18 mouse cellular contexts compared by ENCODE assay signal in the genomic region with DNA sequence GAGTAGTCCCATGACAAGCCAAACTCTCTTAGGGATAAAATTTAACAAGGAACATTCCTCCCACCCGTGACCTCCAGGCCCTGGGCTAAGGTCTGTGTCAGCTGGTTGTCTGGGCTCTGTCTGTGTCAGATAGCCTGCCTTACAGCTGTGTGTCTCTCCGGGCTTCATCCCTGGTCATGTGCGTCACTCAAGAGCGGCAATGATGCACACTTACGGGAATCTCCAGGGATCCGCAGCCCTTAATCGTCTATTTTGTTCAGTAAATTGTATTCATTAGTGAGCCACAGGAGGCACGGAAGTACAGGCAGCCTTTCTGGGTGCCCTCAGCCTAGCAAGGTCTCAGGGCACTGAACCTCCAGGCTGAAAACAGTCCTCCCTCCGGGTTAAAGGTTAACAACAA. TPM values are rescaled to one million over a fixed set of nuclear protein-coding genes. Genes with fewer than 3 reads are reported as not detected.
DNase-seq lines count a peak whose midpoint lies in the region; ATAC-seq lines count a peak whose summit lies in the region.
"Had no signal": no experiment of that assay in that cellular context is flagged by ENCODE, and none has a peak within 500 bp of the region (broad histone marks: within the 10 kb centered on the region; RNA-seq: fewer than 3 reads in every experiment).

No protein-coding gene starts in this region.

- 41% methylated on average over 9 of the region's 9 CpGs for WGBS in embryonic facial prominence, embryonic 15.5 days
- WGBS in midbrain, embryonic 11.5 days, result 74% methylated on average over 9 of the region's 9 CpGs

- no peak overlapping the region for H3K27ac ChIP-seq in embryonic facial prominence, embryonic 15.5 days (replicated peaks)
- H3K27ac ChIP-seq in midbrain, embryonic 11.5 days (ENCODE audit: low read depth, low read length), result no peak overlapping the region
- H3K27ac ChIP-seq: forebrain, embryonic 12.5 days; gastrocnemius, adult 2 months; layer of hippocampus, adult 2 months; liver, embryonic 12.5 days; midbrain, embryonic 12.5 days; neural tube, embryonic 13.5 days had no signal

- H3K4me2 ChIP-seq in embryonic facial prominence, embryonic 15.5 days (replicated peaks), result no peak overlapping the region
- H3K4me2 ChIP-seq in midbrain, embryonic 11.5 days, result no peak overlapping the region
- H3K4me2 ChIP-seq: forebrain, embryonic 12.5 days; liver, embryonic 12.5 days; midbrain, embryonic 12.5 days; neural tube, embryonic 13.5 days had no signal

- DNase-seq in heart, postnatal 10 days, result peak; percentile 11 to 12
- DNase-seq in heart, adult 9 months (ENCODE audit: low spot score in 2 of 2), result no peak
- DNase-seq in ES-CJ7 (ENCODE audit: low read depth, low spot score), result peak; percentile 80
- peak; percentile 91 for DNase-seq in R1 (ENCODE audit: low read depth, low spot score)
- DNase-seq in cerebellum, adult 8-10 months, result no peak
- DNase-seq in thymus, postnatal 36 days, result no peak
- no peak for DNase-seq in midbrain, embryonic 11.5 days (ENCODE audit: low spot score, missing footprints)
- DNase-seq: adrenal gland, postnatal 14 days; gastrocnemius, adult 2 months; lung, postnatal 10 days had no signal

- H3K27me3 ChIP-seq in embryonic facial prominence, embryonic 15.5 days, result no peaks in the 10 kb centered on the region
- no peaks in the 10 kb centered on the region for H3K27me3 ChIP-seq in midbrain, embryonic 11.5 days (ENCODE audit: control insufficient read depth, insufficient read depth, low read length)
- H3K27me3 ChIP-seq: liver, embryonic 12.5 days; midbrain, embryonic 12.5 days; neural tube, embryonic 13.5 days had no signal

- H3K4me3 ChIP-seq in embryonic facial prominence, embryonic 15.5 days (replicated peaks), result no peak overlapping the region
- H3K4me3 ChIP-seq in midbrain, embryonic 11.5 days (ENCODE audit: low read depth, low read length), result no peak overlapping the region
- H3K4me3 ChIP-seq: forebrain, embryonic 12.5 days; gastrocnemius, adult 2 months; layer of hippocampus, adult 2 months; liver, embryonic 12.5 days; midbrain, embryonic 12.5 days; neural tube, embryonic 13.5 days had no signal

- H3K36me3 ChIP-seq in embryonic facial prominence, embryonic 15.5 days, result no peaks in the 10 kb centered on the region
- no peaks in the 10 kb centered on the region for H3K36me3 ChIP-seq in midbrain, embryonic 11.5 days (ENCODE audit: control insufficient read depth, insufficient read depth, low read length)
- H3K36me3 ChIP-seq: forebrain, embryonic 12.5 days; liver, embryonic 12.5 days; midbrain, embryonic 12.5 days; neural tube, embryonic 13.5 days had no signal

- H3K4me1 ChIP-seq in embryonic facial prominence, embryonic 15.5 days, result no peaks in the 10 kb centered on the region
- H3K4me1 ChIP-seq in midbrain, embryonic 11.5 days (ENCODE audit: control insufficient read depth, insufficient read depth, low read length), result peaks cover 5% of the 10 kb centered on the region
- H3K4me1 ChIP-seq: liver, embryonic 12.5 days had no signal

- no peaks in the 10 kb centered on the region for H3K9me3 ChIP-seq in embryonic facial prominence, embryonic 15.5 days (replicated peaks)
- no peaks in the 10 kb centered on the region for H3K9me3 ChIP-seq in midbrain, embryonic 11.5 days (ENCODE audit: control insufficient read depth, low read length)
- H3K9me3 ChIP-seq: forebrain, embryonic 12.5 days; liver, embryonic 12.5 days; midbrain, embryonic 12.5 days; neural tube, embryonic 13.5 days had no signal

- H3K9ac ChIP-seq in embryonic facial prominence, embryonic 15.5 days, result no peak overlapping the region
- no peak overlapping the region for H3K9ac ChIP-seq in midbrain, embryonic 11.5 days (ENCODE audit: low read length)
- H3K9ac ChIP-seq: forebrain, embryonic 12.5 days; liver, embryonic 12.5 days; midbrain, embryonic 12.5 days; neural tube, embryonic 13.5 days had no signal

- intact Hi-C loops in heart, postnatal 10 days (cut with DNase I), result no loop called here

- 0 out of 2 replicates have a peak, but pooled peaks have one; percentile 39 for ATAC-seq in embryonic facial prominence, embryonic 15.5 days (ENCODE audit: insufficient number of reproducible peaks, low FRiP score, low TSS enrichment, low read depth)
- no peak for ATAC-seq in midbrain, embryonic 11.5 days (ENCODE audit: low FRiP score)
- ATAC-seq: liver, embryonic 12.5 days; Patski had no signal

RNA-seq across cellular contexts. Expression of a gene that starts 10.1 kb away (rescaled TPM):
- total RNA-seq in heart, postnatal 10 days (2021), result 1 to 10 TPM; 7.9 to 9.6 TPM
- polyA plus RNA-seq in embryonic facial prominence, embryonic 15.5 days (2015; fragmentation: Nextera tagmentation; extraction: Ambion mirVana), result 8.4 and 8.5 TPM in 2 replicates
- 12.0 and 13.0 TPM in 2 replicates for polyA plus RNA-seq in midbrain, embryonic 11.5 days (2014; fragmentation: Nextera tagmentation; extraction: Ambion mirVana)
- total RNA-seq: common myeloid progenitor, adult 5-6 weeks; gastrocnemius, adult 2 months had no signal
- polyA plus RNA-seq: Patski had no signal

Comparison
In these comparisons a context has a peak if more than half of its experiments do, and no peak if none do; other contexts are left out.
1. DNase-seq: peak in heart, postnatal 10 days (2 of 2), ES-CJ7 (single experiment) and R1 (single experiment); none in heart, adult 9 months (0 of 2), cerebellum, adult 8-10 months (single experiment), thymus, postnatal 36 days (0 of 2) and midbrain, embryonic 11.5 days (single experiment).